Mouse (Mus musculus): ENCODE data around the gene Ndufaf2.
A peak's percentile ranks its signal among the peaks of the same experiment; 100 is the strongest.

The Ndufaf2 gene

DNA sequence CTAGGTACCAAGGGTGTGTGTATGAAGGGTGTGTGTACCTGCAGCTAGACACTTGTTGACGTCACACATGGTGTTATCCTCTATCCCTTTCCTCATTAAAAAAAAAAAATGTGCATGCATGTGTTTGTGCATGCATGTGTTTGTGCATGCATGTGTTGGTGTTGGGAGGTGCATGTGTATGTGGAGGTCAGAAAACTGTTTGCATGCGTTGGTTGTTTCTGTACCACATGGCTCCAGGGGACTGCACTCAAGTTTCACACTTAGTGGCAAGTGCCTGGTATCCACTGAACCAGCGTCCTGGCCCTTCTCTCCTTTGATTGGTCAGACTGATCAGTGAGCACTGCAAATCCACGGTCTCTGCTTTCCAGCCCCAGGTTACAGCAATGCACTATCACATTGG is 71.7 kb downstream of the Ndufaf2 start:
- DNase-seq (ENCODE audit: low read depth, low spot score): no peak

DNA sequence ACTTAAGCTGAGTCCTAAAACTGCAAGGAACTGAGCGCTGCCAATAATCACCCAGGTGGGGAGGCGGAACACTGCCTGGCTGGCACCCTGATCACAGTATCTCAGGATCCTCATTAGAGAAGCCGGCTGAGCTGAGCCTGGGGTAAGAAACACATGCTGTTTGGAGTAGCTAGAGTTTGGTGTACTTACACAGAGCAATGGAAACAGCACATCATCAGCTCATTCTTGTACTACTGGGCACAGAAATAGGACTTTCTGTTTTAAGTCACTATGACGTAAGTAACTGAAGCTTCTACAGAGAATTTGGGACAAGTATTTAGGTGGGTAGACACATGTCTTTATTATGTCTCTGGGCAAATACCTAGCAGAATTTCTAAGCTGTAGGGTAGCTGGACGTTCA is 72.4 kb downstream of the Ndufaf2 start:
- DNase-seq (ENCODE audit: low read depth, low spot score): no peak

DNA sequence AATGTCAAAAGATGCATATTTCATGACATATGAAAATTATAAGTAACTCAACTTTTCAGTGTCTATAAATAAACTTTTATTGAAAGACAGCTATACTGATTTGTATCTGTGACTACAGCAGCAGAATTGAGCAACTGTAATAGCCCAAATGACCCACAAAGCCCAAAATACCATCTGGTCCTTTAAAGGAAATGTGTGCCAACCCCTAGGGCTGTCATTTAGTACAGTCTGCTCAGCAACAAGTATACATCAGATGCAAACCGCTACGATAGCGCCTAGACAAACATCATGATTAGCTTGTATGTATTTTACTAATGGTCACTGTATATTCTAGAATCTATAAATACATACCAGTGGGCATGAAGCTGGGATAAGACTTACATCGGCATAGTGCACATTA is 74.3 kb downstream of the Ndufaf2 start:
- no peak for DNase-seq (ENCODE audit: low read depth, low spot score)

DNA sequence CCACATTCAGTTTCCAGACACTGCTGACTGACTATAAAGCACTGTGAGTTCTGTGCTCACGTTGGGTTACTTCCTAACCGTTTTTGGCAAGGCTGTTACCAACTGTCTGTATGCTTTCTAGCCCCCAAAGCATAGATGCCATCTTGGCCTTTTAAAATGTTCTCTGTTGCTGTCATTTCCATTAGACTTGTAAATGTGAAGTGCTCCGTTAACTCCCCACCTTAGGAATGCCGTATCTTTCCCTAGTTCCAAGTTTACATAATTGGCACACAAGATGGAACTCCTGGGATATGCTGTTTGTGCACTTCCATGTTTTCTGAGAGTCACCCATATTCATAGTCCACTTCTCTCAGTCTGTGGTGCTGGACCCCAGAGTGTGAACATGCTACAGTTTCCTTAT is 80.5 kb downstream of the Ndufaf2 start:
- DNase-seq (ENCODE audit: low read depth, low spot score): no peak

DNA sequence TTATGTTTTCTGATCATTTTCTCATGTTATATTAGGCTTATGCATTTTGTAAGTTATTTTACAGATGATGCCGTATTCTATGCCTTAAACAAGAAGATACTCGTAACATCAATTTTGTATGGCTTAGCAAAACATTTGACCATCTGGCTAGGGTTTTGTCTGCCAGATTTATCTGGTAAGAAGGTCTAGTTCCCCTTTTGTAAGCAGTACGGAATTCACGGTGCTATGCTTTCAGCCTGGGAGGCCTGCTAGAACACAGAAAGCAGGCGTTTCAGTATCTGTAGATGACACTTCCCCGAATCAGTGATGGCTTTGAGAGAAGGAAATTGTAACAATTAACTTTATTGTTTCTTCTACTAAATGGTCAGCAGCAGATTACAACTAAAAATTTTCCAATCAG is 80.9 kb downstream of the Ndufaf2 start:
- no peak for DNase-seq (ENCODE audit: low read depth, low spot score)

DNA sequence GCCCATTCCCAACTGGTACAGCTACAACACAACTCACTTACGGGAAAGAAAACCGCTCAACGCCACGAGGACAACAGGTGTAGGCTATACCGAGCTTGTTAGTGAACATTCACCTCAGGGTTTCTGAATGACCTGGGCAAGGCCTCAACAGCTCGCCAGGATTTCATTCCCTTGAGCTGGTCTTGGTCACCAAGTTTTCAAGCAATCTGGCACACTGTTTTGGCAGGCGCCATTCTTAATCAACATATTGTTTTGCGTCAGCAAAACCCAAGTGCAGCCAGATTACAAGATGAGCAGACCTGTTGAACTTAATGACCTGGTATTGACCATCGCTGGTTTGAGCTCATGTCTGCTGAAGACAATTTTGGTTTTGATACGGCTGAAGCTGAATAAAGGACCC is 88.3 kb downstream of the Ndufaf2 start:
- DNase-seq (ENCODE audit: low read depth, low spot score): no peak

DNA sequence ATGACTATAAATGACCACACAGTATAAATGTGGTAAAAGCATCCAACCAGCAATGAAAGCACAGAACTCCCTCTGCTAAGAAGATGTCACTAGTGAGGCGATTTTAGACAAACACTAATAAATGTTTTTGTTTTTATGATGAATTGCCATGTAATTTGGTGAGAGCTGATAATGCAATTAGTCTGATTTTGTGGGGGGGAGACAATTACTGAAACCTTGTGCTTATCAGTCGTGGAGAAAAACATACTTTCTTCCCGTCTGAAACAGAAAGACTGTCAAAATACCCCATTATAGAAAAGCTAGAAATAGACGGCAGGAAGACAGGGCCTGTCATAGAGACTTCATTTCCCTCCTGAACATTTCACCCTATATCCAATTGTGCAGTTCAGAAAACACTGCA is 89.3 kb downstream of the Ndufaf2 start:
- DNase-seq (ENCODE audit: low read depth, low spot score): no peak

DNA sequence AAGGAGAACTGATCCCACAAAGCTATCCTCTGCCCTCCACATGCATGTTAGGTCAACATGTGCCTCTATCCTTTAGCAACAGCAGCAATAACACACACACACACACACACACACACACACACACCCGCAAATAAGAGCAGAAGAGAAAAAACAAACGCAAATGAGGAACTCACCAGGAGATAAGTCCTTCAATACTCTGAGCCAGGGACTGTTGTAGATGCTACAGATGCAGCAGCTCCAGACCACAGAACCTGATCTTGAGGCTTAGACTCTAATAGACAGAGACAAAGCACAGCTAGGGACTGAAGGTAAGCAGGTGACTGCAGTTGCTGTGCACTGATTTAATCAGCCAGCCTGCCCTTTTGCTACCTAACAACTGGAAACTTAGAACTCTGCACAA is 92.4 kb downstream of the Ndufaf2 start:
- DNase-seq (ENCODE audit: low read depth, low spot score): no peak

DNA sequence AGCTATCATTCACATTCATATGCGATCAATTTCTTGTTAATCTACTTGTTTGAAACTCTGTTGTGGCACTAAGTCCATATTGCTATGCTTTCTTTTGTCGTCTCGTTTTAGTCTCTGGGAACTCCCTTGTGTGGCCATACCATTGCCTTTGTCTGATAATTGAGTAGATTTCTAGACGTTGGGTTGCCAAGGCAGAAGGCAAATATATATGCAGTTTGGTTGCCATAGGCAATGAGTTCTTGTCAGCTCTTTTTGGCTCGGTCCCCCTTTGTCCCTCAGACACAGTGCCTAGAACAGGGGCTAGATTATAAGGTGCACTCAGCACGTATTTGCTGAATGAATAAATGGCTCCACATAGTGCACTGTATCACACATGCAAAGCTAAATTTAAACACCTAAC is 94.1 kb downstream of the Ndufaf2 start:
- no peak for DNase-seq (ENCODE audit: low read depth, low spot score)

DNA sequence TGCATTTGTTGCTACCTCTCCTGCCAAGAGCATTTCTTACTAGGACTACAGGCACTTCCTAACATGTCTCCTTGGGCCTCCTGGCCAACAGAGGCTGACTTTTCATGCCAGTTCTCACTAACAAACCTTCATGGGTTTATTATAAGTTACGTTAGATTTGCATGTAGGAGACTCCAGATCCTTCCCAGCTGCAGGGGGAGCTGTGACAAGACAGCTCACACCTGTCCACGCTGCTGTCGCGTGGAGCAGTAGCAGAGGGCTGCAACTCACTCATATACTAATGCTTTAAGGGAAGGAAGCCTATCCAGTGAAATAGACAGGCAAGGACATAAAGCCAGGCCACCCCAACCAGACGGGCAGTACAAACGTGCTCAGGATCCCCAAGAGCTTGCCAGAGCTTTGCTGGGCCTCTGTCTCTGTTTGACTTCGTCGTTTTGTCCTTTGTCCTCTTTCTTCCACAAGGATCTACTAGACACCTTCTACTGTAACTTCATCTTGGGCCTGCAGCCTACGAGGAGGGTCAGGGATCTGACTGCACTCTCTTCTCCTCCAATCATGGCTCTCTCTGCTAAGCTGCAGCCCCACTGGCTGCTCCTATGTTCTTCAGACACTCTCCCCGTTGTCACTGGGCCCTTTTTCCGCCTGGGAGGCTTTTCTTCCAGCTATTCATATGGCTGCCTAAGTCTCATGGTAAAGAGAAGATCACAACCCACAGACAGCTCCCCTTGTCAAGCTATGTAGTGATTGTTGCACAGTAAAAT is 94.9 kb downstream of the Ndufaf2 start:
- no peak for DNase-seq (ENCODE audit: low read depth, low spot score)

DNA sequence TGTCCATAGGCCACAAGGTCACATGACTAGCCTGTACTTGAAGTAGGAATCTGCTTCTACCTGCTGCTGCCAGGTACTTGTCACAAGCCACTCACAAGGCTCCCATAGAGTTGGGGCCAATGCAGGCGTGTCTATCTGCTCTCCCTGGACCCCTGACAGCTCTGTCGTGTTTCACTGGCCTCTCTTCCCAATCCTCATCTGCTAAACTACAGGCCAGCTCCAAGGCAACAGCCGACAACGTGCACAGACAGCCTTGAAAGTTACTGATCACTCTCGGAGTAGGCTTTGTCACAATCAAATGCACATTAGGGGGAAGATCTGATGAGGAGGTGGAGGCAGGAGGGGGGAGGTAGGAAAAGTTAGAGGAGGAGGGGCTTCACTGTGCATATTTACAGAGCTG is 95.5 kb downstream of the Ndufaf2 start:
- no peak for DNase-seq (ENCODE audit: low read depth, low spot score)

DNA sequence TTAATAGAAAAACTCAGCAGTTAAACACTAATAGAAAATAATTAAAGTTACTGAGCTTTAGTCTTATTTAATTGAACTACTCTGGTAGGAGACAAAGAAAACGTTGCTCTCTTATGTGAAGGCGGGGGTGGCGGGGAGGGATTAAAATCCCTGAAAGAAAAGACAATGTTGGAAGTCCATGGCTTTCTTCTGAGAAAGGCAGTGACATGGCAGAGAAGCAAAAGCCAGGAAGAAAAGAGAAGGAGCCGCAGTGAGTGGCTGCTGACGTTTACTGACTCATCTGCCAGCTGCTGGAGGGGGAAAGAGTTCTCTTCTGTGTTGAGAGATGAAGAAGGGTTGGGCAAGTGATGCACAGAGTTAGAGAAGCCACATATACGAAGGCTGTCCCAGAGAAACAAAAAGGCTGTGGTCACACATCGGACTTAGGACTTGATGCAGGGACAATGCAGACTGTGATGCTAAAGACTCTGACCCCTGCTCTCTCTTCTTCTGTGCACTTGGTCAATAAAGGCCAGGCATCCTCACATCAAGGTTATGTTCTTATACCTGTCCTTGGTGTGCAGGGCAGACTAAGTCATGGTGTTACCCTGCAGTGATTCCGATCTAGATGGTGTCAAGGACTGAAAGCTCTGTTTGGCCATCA is 97.4 kb downstream of the Ndufaf2 start:
- no peak for DNase-seq (ENCODE audit: low read depth, low spot score)

DNA sequence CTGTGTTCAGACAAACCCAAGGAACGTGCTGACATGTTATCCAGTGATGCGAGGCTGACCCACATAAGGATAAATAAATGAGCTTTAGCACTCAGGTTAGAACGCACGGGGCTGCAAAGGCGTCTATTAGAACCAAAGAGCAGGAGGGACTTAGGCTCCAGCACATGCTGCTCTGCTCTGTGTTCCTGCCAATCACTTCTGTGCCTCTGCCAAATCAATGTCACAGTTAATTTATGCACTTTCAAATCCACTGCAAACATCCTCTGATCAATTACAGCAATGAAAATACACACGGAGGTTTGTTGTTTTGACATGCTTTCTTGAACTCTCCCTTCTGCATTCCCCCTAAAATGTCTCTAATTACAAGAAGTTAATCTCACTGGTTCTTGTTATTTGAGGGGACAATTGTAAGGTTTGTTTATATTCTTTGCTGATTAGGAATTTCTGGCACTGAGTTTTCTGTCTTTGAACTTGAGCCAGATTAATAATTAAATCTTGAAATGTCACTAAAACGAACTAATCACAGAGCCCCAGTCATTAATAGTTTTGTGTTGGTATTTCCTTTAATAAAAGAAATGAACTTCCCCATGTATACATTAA is 98.0 kb downstream of the Ndufaf2 start:
- DNase-seq (ENCODE audit: low read depth, low spot score): no peak

DNA sequence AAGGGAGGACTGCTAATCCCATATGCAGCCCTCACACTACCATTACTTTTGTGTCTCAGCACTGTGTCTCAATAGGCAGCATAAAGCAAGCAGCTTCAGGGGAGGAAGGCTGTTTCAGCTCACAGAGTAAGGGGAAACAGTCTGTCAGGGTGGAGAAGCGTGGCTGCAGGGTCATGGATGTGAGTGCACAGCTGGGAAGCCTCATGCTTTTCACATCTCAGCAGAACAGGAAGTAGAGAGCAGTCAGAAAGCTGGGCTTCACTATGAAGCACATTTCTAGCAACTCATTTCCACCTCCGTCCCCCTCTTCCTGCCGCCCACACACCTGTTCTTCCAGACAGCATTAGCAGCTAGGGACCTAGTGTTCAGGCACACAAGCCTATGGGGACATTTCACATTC is 101.5 kb downstream of the Ndufaf2 start:
- no peak for DNase-seq (ENCODE audit: low read depth, low spot score)

DNA sequence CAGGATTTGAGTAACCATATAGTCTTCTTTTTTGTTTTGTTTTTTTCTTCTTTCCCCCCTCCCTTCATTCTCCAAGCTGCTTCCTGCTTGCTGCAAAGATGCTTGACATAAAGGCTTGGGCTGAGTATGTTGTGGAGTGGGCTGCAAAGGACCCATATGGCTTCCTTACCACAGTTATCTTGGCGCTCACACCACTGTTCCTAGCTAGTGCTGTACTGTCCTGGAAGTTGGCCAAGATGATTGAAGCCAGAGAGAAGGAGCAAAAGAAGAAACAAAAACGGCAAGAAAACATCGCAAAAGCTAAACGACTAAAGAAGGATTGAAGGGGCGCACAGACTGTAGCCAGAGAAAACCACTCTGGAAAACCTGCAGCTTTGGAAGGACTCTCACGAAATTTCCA is 111.1 kb downstream of the Ndufaf2 start:
- DNase-seq (ENCODE audit: low read depth, low spot score): no peak

DNA sequence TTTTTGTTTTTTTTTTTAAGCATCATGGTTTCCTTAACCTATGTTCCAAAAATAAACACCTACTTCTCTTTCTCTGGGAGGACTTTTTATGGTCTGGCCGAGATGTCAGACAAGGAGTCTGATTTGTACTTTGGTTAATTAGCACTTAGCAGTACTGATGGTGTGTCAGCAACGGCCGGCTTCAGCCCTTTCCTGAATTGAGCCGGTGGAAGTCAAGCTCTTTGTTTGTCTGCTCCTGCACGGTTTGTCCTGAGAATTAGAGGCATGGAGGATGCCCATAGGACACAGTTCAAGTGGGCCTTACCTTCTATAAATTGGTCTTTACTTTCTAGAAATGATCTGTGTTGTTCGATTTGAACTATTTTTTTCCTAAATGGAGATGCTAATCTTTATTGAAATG is 111.5 kb downstream of the Ndufaf2 start:
- DNase-seq (ENCODE audit: low read depth, low spot score): no peak

DNA sequence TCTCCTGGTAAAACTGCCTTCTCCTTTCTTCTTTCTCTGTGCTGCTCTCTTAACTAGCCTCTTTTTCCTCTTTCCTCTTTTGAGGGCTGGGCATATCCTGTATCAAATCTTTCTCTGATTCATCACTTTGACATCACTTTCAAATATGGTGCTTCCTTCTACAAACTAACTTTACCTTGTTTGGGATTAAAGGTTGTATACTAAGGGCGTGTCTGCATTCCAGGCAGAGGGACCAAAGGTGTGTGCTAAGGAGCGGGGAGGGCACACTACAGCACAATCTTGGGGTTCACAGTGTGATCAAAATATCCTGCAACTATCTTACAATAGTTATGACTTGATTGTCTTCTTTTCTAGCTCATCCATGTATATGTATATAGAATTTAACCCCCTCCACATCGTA is 112.4 kb downstream of the Ndufaf2 start:
- DNase-seq (ENCODE audit: low read depth, low spot score): no peak

DNA sequence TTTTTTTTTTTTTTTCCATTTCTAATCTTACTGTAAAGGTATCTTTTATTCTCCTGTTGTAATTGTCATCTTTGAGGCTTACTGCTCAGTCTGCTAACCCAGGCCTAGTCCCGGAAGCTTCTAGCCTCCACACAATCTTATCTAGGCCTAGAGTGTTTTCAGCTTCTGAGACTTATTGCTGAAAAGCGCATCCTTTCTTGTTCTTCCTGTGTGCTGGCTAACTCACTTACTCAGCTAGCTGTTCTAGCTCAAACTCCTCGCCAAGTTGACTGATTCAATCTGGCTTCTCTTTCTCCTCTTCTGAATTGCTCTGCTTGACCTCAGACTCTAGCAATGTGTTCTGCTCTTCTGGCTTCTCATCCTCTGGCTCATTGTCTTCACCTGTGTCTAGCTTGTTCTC is 112.8 kb downstream of the Ndufaf2 start:
- DNase-seq (ENCODE audit: low read depth, low spot score): no peak

DNA sequence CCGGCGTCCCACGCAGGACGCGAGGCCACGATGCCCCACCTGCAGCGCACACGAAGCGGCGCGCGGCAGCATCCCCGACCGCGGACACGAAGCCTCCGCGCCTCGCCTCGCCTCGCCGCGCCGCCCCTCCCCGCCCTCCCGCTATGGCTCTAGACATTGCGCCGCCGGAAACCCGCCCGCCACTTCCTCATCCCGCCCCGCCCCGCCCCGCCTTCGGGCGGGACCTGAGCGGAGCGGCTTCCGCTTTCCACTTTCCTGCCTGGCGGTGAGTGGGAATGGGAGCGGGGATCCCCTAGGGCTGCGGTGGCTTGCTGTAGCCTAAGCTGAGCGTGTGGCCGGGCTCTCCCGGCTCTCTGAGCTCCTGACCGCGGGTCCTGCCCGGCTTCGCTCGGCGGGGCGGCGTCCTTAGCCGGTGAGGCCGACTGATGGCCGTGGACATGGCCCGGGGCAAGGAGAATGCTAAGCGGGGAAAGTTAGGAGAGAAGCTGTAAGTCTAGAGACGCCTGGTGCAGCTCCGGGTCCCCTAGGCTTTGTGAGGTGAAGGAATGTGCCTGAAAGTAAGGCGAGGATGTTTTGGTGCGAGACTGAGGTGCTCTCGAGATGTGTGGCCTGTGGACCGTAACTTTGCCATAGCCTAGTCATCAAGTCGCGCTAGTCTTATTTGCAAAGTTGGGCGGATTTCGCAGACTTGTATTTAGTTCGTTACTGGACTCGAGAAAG is 114.0 kb downstream of the Ndufaf2 start, which contains the start of gene Smim15:
Smim15 (plus strand) TSS at position 225 of the 720 bp plus-strand sequence.
- DNase-seq (ENCODE audit: low read depth, low spot score): peak; percentile 61

DNA sequence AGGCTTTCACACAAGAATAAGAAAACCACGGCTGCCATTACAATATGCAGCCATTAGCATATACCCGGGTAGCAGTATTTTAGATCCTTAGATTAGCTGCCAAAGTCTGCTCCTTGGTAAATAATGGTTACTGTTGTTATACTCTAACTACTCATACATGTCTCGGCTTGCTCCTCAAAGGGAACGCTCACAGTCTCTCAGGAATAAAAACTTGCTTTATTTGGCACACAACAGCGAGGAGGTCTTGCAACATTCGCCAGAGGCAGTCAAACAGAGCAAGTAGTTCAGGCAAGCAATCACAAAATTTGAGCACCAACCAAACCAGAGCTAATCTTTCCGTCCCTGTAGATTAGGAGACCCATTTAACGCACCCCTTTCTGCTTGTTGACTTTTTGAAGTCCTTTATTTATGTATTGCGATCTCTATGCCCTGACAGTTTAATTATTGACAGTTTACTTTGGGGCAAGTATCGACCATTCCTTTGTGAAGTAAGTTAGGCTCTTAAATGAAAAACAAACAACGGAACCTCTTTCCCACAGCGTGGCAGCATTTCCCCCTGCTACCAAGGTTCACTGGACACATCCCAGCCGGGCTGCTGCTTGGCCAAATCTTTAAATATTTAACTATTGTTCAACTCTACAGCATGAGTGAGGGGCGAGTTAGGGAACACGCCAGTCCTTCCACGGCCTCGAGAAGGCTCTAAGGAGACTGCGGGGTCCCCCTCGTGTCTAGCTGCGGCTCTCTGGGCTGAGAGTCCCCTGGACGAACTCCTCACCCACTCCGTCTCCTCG is 114.8 kb downstream of the Ndufaf2 start:
- DNase-seq (ENCODE audit: low read depth, low spot score): peak; percentile 34

DNA sequence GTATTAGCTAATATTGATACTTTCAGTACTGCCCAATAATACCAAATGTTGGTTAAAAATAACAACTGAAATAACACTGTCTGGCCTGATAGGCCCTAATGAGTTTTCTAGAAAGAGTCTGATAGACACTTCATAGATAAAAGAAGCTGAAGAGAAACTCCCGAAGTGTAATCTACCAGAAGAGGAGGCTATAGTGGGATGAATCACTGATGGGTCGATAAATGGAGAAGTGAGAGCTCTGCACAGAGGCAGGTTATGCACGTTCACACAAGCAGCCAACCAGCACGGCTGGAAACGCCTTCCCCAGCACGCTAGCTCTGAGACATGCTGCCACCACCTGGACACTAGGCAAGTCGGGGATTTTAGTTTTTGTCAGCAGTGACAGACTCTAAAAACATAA is 117.1 kb downstream of the Ndufaf2 start:
- peak; percentile 27 for DNase-seq (ENCODE audit: low read depth, low spot score)

DNA sequence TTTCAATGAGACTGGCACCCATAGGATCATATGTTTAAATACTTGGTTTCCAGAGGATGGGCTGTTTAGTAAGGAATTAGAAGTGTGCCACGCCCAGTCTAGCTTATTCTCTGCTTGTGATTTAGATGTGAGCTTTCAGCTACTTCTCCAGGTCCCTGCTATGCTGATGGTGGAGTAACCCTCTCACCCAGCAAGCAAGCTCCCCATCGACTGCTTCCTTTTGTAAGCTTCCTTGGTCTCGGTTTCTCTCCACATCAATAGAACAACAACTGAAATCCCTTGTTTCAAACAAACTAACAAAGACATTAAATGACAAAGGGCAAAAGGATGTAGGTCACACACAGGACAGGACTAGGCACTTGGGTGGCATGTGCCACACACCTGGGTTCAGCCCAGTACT is 118.0 kb downstream of the Ndufaf2 start:
- DNase-seq (ENCODE audit: low read depth, low spot score): no peak
